Mouse (Mus musculus): Measurements from ENCODE around the gene Vps13d. TPM values are rescaled to one million over a fixed set of nuclear protein-coding genes. Genes with fewer than 3 reads are reported as not detected.
A peak's percentile ranks its signal among the peaks of the same experiment; 100 is the strongest.

Vps13d gene
- total and polyA plus RNA-seq, 2 experiments from 2014 or later: 9.0 to 42.6 TPM

GRCm38 (mm10) chr4:145099344-145099743 is 95.5 kb downstream of the Vps13d start:
- Histone ChIP-seq H3K4me2 (ENCODE audit: low read depth, low read length) (no peak overlapping the region), H3K36me3 (replicated peaks; ENCODE audit: control insufficient read depth, insufficient read depth, low read length) (peaks cover 96% of the 10 kb centered on the region), H3K4me3 (ENCODE audit: low read depth, low read length) (no peak overlapping the region), H3K9ac (replicated peaks; ENCODE audit: low read depth, low read length) (no peak overlapping the region), H3K27me3 (ENCODE audit: control insufficient read depth, insufficient read depth, low read length) (no peaks in the 10 kb centered on the region), H3K9me3 (replicated peaks; ENCODE audit: control insufficient read depth, low read length) (no peaks in the 10 kb centered on the region), H3K4me1 (ENCODE audit: control insufficient read depth, insufficient read depth) (no peaks in the 10 kb centered on the region), H3K27ac (ENCODE audit: low read depth) (no peak overlapping the region)
- TF ChIP-seq CTCF (IDR thresholded peaks at IDR 0.05; ENCODE audit: low read depth) (no peak), EP300 (IDR thresholded peaks at IDR 0.05; ENCODE audit: low read depth) (no peak)
- 73% methylated on average over 1 of the region's 1 CpGs for WGBS
- DNase-seq (ENCODE audit: low spot score) (no peak), ATAC-seq (ENCODE audit: insufficient read depth, low read depth) (no peak)

GRCm38 (mm10) chr4:145097974-145098373 is 96.8 kb downstream of the Vps13d start:
- 92% methylated on average over 3 of the region's 3 CpGs for WGBS
- no peak overlapping the region for H3K27ac ChIP-seq (ENCODE audit: low read depth)
- no peaks in the 10 kb centered on the region for H3K27me3 ChIP-seq (ENCODE audit: control insufficient read depth, insufficient read depth, low read length)
- H3K4me2 ChIP-seq (ENCODE audit: low read depth, low read length): no peak overlapping the region
- no peak for TF ChIP-seq CTCF (IDR thresholded peaks at IDR 0.05; ENCODE audit: low read depth)
- no peak for TF ChIP-seq EP300 (IDR thresholded peaks at IDR 0.05; ENCODE audit: low read depth)
- H3K4me1 ChIP-seq (ENCODE audit: control insufficient read depth, insufficient read depth): no peaks in the 10 kb centered on the region
- no peaks in the 10 kb centered on the region for H3K9me3 ChIP-seq (replicated peaks; ENCODE audit: control insufficient read depth, low read length)
- peaks cover 96% of the 10 kb centered on the region for H3K36me3 ChIP-seq (replicated peaks; ENCODE audit: control insufficient read depth, insufficient read depth, low read length)
- H3K4me3 ChIP-seq (ENCODE audit: low read depth, low read length): no peak overlapping the region
- ATAC-seq (ENCODE audit: insufficient read depth, low read depth) (no peak), DNase-seq (ENCODE audit: low spot score) (no peak)
- H3K9ac ChIP-seq (replicated peaks; ENCODE audit: low read depth, low read length): no peak overlapping the region

DNA sequence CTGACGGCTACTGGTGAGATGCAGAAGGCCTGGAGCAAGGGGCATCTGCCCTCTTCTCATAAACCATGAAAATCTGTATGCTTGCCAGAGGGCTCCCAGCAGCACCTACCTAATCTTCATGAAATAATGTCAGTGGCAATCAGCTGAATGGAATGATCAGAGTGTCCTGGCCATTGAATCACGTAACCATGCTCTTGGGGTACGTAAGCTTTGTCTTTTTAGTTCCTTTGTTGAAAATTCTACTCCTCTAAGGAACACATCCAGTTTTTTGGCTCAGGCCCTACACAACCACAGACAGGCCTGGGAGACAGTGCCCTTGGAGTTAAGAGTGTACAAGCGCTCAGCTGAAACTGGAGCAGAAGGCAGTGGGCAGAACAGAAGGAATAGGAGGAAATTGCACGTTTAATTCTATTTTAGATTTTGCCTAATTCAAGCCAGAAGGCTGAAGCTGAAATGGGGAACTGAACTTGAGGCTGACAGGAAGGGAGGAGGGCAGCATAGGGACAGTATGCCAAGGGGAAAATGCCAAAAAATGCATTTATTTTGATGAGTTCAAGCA is 98.2 kb downstream of the Vps13d start:
- WGBS: 79% methylated on average over 5 of the region's 5 CpGs
- Histone ChIP-seq H3K4me1 (ENCODE audit: control insufficient read depth, insufficient read depth) (no peaks in the 10 kb centered on the region), H3K27me3 (ENCODE audit: control insufficient read depth, insufficient read depth, low read length) (no peaks in the 10 kb centered on the region), H3K9me3 (replicated peaks; ENCODE audit: control insufficient read depth, low read length) (no peaks in the 10 kb centered on the region), H3K4me3 (ENCODE audit: low read depth, low read length) (no peak overlapping the region), H3K9ac (replicated peaks; ENCODE audit: low read depth, low read length) (no peak overlapping the region), H3K36me3 (replicated peaks; ENCODE audit: control insufficient read depth, insufficient read depth, low read length) (peaks cover 96% of the 10 kb centered on the region), H3K4me2 (ENCODE audit: low read depth, low read length) (no peak overlapping the region), H3K27ac (ENCODE audit: low read depth) (0 out of 2 replicates have a peak overlapping the region, but pooled peaks have one; percentile 43)
- TF ChIP-seq CTCF (IDR thresholded peaks at IDR 0.05; ENCODE audit: low read depth) (no peak), EP300 (IDR thresholded peaks at IDR 0.05; ENCODE audit: low read depth) (no peak)
- no peak for DNase-seq (ENCODE audit: low spot score)
- ATAC-seq (ENCODE audit: insufficient read depth, low read depth): no peak

- H3K4me3 ChIP-seq (ENCODE audit: low read depth, low read length): no peak overlapping the region
- no peak overlapping the region for H3K27ac ChIP-seq (ENCODE audit: low read depth)
- H3K36me3 ChIP-seq (replicated peaks; ENCODE audit: control insufficient read depth, insufficient read depth, low read length): peaks cover 92% of the 10 kb centered on the region
- H3K9me3 ChIP-seq (replicated peaks; ENCODE audit: control insufficient read depth, low read length): no peaks in the 10 kb centered on the region
- ATAC-seq (ENCODE audit: insufficient read depth, low read depth) (no peak), DNase-seq (ENCODE audit: low spot score) (no peak)
- 66% methylated on average over 4 of the region's 4 CpGs for WGBS
- H3K9ac ChIP-seq (replicated peaks; ENCODE audit: low read depth, low read length): no peak overlapping the region
- no peaks in the 10 kb centered on the region for H3K4me1 ChIP-seq (ENCODE audit: control insufficient read depth, insufficient read depth)
- H3K4me2 ChIP-seq (ENCODE audit: low read depth, low read length): no peak overlapping the region
- TF ChIP-seq EP300 (IDR thresholded peaks at IDR 0.05; ENCODE audit: low read depth) (no peak), CTCF (IDR thresholded peaks at IDR 0.05; ENCODE audit: low read depth) (no peak)
- H3K27me3 ChIP-seq (ENCODE audit: control insufficient read depth, insufficient read depth, low read length): no peaks in the 10 kb centered on the region
Measured at GRCm38 (mm10) chr4:145086509-145086908, 108.3 kb downstream of the Vps13d start.

DNA sequence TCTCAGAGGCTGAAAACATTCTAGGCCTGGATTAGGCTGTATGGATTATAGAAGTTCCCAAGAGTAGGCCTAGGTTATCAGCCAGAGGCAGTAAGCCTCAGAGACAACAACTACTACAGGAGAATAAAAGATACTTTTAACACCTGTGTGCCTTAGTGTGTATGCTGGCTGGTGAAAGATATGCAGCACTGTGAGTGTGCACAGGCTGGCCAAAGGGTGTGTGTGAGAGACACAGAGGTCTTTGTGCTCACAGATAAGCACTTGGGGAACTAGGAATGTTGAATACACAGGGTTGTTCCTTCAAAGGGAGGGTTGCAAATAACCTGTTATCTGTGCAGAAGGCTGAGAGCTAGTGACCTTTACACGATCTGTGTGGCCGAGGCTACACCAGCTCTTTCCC is 115.5 kb downstream of the Vps13d start:
- WGBS: 39% methylated on average over 2 of the region's 2 CpGs
- Histone ChIP-seq H3K27me3 (ENCODE audit: control insufficient read depth, insufficient read depth, low read length) (no peaks in the 10 kb centered on the region), H3K4me1 (ENCODE audit: control insufficient read depth, insufficient read depth) (no peaks in the 10 kb centered on the region), H3K36me3 (replicated peaks; ENCODE audit: control insufficient read depth, insufficient read depth, low read length) (peaks cover 93% of the 10 kb centered on the region), H3K9me3 (replicated peaks; ENCODE audit: control insufficient read depth, low read length) (no peaks in the 10 kb centered on the region), H3K4me3 (ENCODE audit: low read depth, low read length) (no peak overlapping the region), H3K9ac (replicated peaks; ENCODE audit: low read depth, low read length) (no peak overlapping the region), H3K27ac (ENCODE audit: low read depth) (no peak overlapping the region), H3K4me2 (ENCODE audit: low read depth, low read length) (no peak overlapping the region)
- TF ChIP-seq EP300 (IDR thresholded peaks at IDR 0.05; ENCODE audit: low read depth): no peak
- ATAC-seq (ENCODE audit: insufficient read depth, low read depth) (no peak), DNase-seq (ENCODE audit: low spot score) (no peak)

DNA sequence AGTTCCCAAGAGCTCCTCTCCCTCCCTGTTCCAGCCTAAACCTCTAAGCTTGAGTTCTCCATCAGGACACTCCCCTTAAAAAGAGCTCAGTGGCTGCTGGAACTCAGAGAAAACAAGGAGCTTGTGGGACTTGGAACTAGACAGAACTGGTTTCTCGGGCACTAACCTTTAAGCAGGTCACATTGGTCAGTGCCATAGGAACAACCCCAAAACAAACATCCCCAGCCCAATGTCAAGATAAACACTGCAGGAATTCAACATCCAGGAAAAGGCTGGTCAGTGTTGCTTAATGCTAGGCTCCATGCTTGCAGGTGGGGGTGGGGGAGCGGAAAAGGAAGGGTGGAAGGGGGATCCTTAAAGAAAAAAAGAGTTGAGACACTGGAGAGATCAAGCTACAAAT is 120.5 kb downstream of the Vps13d start:
- H3K4me1 ChIP-seq (ENCODE audit: control insufficient read depth, insufficient read depth): no peaks in the 10 kb centered on the region
- H3K4me3 ChIP-seq (ENCODE audit: low read depth, low read length): no peak overlapping the region
- ATAC-seq (ENCODE audit: insufficient read depth, low read depth) (no peak), DNase-seq (ENCODE audit: low spot score) (peak; percentile 37)
- H3K27ac ChIP-seq (ENCODE audit: low read depth): no peak overlapping the region
- H3K9me3 ChIP-seq (replicated peaks; ENCODE audit: control insufficient read depth, low read length): no peaks in the 10 kb centered on the region
- no peaks in the 10 kb centered on the region for H3K27me3 ChIP-seq (ENCODE audit: control insufficient read depth, insufficient read depth, low read length)
- 61% methylated on average over 2 of the region's 2 CpGs for WGBS
- peaks cover 95% of the 10 kb centered on the region for H3K36me3 ChIP-seq (replicated peaks; ENCODE audit: control insufficient read depth, insufficient read depth, low read length)
- no peak overlapping the region for H3K4me2 ChIP-seq (ENCODE audit: low read depth, low read length)
- H3K9ac ChIP-seq (replicated peaks; ENCODE audit: low read depth, low read length): no peak overlapping the region
- TF ChIP-seq CTCF (IDR thresholded peaks at IDR 0.05; ENCODE audit: low read depth): no peak
- no peak for TF ChIP-seq EP300 (IDR thresholded peaks at IDR 0.05; ENCODE audit: low read depth)
